Comparison of ENCODE assay signal across 8 mouse cellular contexts in genomic region chr4:152151966-152152544, GRCm38 (mm10). TPM values are rescaled to one million over a fixed set of nuclear protein-coding genes. Genes with fewer than 3 reads are reported as not detected.
DNase-seq lines count a peak whose midpoint lies in the region; ATAC-seq and TF ChIP-seq lines count a peak whose summit lies in the region.

Gene Espn, minus strand, starts transcription at chr4:152152371.

- H3K36me3 ChIP-seq in kidney, embryonic 15.5 days = no peaks in the 10 kb centered on the region
- H3K36me3 ChIP-seq in small intestine, adult 2 months (ENCODE audit: control insufficient read depth, insufficient read depth, low read length) = no peaks in the 10 kb centered on the region

- H3K9me3 ChIP-seq in kidney, embryonic 15.5 days (replicated peaks) = no peaks in the 10 kb centered on the region

- no peak for TF ChIP-seq CTCF in small intestine, adult 2 months (IDR thresholded peaks at IDR 0.05; ENCODE audit: extremely low read depth, insufficient read length, insufficient replicate concordance, low read depth, low read length)

- WGBS in kidney, embryonic 15.5 days = under 1% methylated on average over 56 of the region's 57 CpGs
- WGBS in small intestine, adult 2 months = 2% methylated on average over 54 of the region's 57 CpGs

- peaks cover 70% of the 10 kb centered on the region for H3K27me3 ChIP-seq in kidney, embryonic 15.5 days
- peaks cover 6% of the 10 kb centered on the region for H3K27me3 ChIP-seq in small intestine, adult 2 months (ENCODE audit: control insufficient read depth, insufficient read depth, low read length)

- no peak for TF ChIP-seq POLR2A in small intestine, adult 2 months (IDR thresholded peaks at IDR 0.05; ENCODE audit: low read depth, low read length)

- H3K27ac ChIP-seq in kidney, embryonic 15.5 days = no peak within 1 kb of the TSS
- no peak within 1 kb of the TSS for H3K27ac ChIP-seq in small intestine, adult 2 months (ENCODE audit: insufficient read depth, low read depth, low read length)

- peak within 1 kb of the TSS; percentile 57 for H3K9ac ChIP-seq in kidney, embryonic 15.5 days

- H3K4me3 ChIP-seq in kidney, embryonic 15.5 days (replicated peaks) = peak within 1 kb of the TSS; percentile 53
- H3K4me3 ChIP-seq in small intestine, adult 2 months (ENCODE audit: low read depth, low read length) = peak within 1 kb of the TSS; percentile 59

- peak; percentile 59 to 62 for DNase-seq in urinary bladder, adult 18-20 months (ENCODE audit: low spot score in 2 of 2)
- DNase-seq in urinary bladder, postnatal 10 days (ENCODE audit: low spot score) = no peak
- DNase-seq in lung, postnatal 14 days = peak; percentile 79
- no peak for DNase-seq in layer of hippocampus, adult 18-20 months (ENCODE audit: low spot score in 2 of 2)
- DNase-seq in frontal cortex, adult 2 months (ENCODE audit: extremely low spot score in 1 of 2, low spot score in 1 of 2) = no peak

- peaks cover 38% of the 10 kb centered on the region for H3K4me1 ChIP-seq in kidney, embryonic 15.5 days
- peaks cover 11% of the 10 kb centered on the region for H3K4me1 ChIP-seq in small intestine, adult 2 months (ENCODE audit: control insufficient read depth, insufficient read depth, insufficient read length, low read length)

- H3K4me2 ChIP-seq in kidney, embryonic 15.5 days = peak within 1 kb of the TSS; percentile 89

- ATAC-seq in granulocyte monocyte progenitor cell, adult 5-6 weeks (replicated peaks; ENCODE audit: poor library complexity, severe bottlenecking) = peak; percentile 62
- ATAC-seq in kidney, embryonic 15.5 days (replicated peaks; ENCODE audit: low FRiP score) = peak; percentile 86

RNA-seq across cellular contexts. Expression of gene Espn, which starts in this region (rescaled TPM):
- 1.8 TPM in 1 of 2 replicates, not detected in the other for total RNA-seq in granulocyte monocyte progenitor cell, adult 5-6 weeks (2014; fragmentation: Nextera tagmentation)
- total RNA-seq in granulocyte monocyte progenitor cell, adult 5-6 weeks (2017) = 0.43 TPM in 1 of 2 replicates, not detected in the other
- 25.5 and 28.1 TPM in 2 replicates for polyA plus RNA-seq in kidney, embryonic 15.5 days (2015; fragmentation: Nextera tagmentation; extraction: Ambion mirVana)
- 124 and 572 TPM in 2 replicates for polyA plus RNA-seq in small intestine, adult 2 months (2012; rRNA removed)
- total RNA-seq in layer of hippocampus, adult 18-20 months (2021) = 1 to 10 TPM; 2.8 to 3.0 TPM
- 1.1 and 1.3 TPM in 2 replicates for polyA plus RNA-seq in frontal cortex, adult 2 months (2012; rRNA removed)

Comparison
In these comparisons a context has a peak if more than half of its experiments do, and no peak if none do; other contexts are left out.
1. DNase-seq: peak in urinary bladder, adult 18-20 months (2 of 2) and lung, postnatal 14 days (single experiment); none in urinary bladder, postnatal 10 days (single experiment), layer of hippocampus, adult 18-20 months (0 of 2) and frontal cortex, adult 2 months (0 of 2).